In the genomic region with DNA sequence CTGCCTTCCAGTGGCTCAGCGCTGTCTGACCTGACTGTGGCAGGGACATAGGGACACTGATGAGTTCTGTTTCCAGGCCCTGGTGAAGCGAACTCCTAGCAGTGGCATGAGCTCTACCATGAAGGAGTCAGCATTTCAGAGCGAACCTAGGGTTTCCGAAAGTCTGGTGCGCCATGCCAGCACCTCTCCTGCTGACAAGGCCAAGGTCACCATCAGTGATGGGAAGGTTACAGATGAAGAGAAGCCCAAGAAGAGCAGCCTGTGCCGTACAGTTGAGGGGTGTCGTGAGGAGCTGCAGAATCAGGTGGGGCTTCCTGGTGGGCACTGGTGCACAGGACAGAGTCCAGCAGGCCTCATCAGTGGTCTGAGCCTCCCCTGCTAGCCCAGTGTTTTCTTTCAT, we compare ENCODE assay signal across 13 mouse cellular contexts.
"Had no signal": no experiment of that assay in that cellular context is flagged by ENCODE, and none has a peak within 500 bp of the region (broad histone marks: within the 10 kb centered on the region; RNA-seq: fewer than 3 reads in every experiment).

No protein-coding gene starts in this region.

- DNase-seq: gastrocnemius, adult 2 months; gastrocnemius, postnatal 10 days; gastrocnemius, postnatal 25 days; heart, adult 18-20 months; heart, postnatal 10 days; heart, postnatal 4 days; kidney, adult 18-20 months; kidney, adult 8-10 months; kidney, postnatal 10 days; kidney, postnatal 25 days; kidney, postnatal 4 days; liver; liver, embryonic 13.5 days had no signal
